Mouse (Mus musculus): ENCODE measurements around the gene Filip1. TPM values are rescaled to one million over a fixed set of nuclear protein-coding genes. Genes with fewer than 3 reads are reported as not detected.

Gene Filip1
- polyA plus RNA-seq, 1 experiment from 2014 or later, result 19.8 TPM

- ATAC-seq (replicated peaks; ENCODE audit: insufficient number of reproducible peaks, low FRiP score, low TSS enrichment), result no peak
- Histone ChIP-seq H3K4me1 (ENCODE audit: control insufficient read depth, insufficient read depth, low read length) (peaks cover 3% of the 10 kb centered on the region; the same call in 1 of the 2 replicates), H3K9me3 (replicated peaks; ENCODE audit: control insufficient read depth, low read length) (no peaks in the 10 kb centered on the region), H3K4me3 (ENCODE audit: low read depth, low read length) (no peak overlapping the region), H3K4me2 (no peak overlapping the region), H3K27me3 (ENCODE audit: control insufficient read depth, insufficient read depth, low read length) (no peaks in the 10 kb centered on the region), H3K9ac (ENCODE audit: low read depth, low read length) (no peak overlapping the region), H3K36me3 (ENCODE audit: control insufficient read depth, insufficient read depth, low read length) (no peaks in the 10 kb centered on the region), H3K27ac (ENCODE audit: low read depth, low read length) (no peak overlapping the region)
- 87% methylated on average over 5 of the region's 5 CpGs for WGBS (ENCODE audit: insufficient replicate concordance)
Observed at GRCm38 (mm10) chr9:79932578-79932977, 80.1 kb downstream of the Filip1 start.

- H3K36me3 ChIP-seq (ENCODE audit: control insufficient read depth, insufficient read depth, low read length), result no peaks in the 10 kb centered on the region
- H3K4me1 ChIP-seq (ENCODE audit: control insufficient read depth, insufficient read depth, low read length), result peaks cover 9% of the 10 kb centered on the region; the same call in 1 of the 2 replicates
- no peaks in the 10 kb centered on the region for H3K27me3 ChIP-seq (ENCODE audit: control insufficient read depth, insufficient read depth, low read length)
- no peak overlapping the region for H3K9ac ChIP-seq (ENCODE audit: low read depth, low read length)
- H3K4me2 ChIP-seq, result no peak overlapping the region
- H3K9me3 ChIP-seq (replicated peaks; ENCODE audit: control insufficient read depth, low read length), result no peaks in the 10 kb centered on the region
- H3K4me3 ChIP-seq (ENCODE audit: low read depth, low read length), result no peak overlapping the region
- 84% methylated on average over 3 of the region's 3 CpGs for WGBS (ENCODE audit: insufficient replicate concordance)
- H3K27ac ChIP-seq (ENCODE audit: low read depth, low read length), result no peak overlapping the region
- ATAC-seq (replicated peaks; ENCODE audit: insufficient number of reproducible peaks, low FRiP score, low TSS enrichment), result no peak
Observed at GRCm38 (mm10) chr9:79928092-79928491, 84.6 kb downstream of the Filip1 start.

GRCm38 (mm10) chr9:79927156-79927870 is 85.3 kb downstream of the Filip1 start:
- H3K36me3 ChIP-seq (ENCODE audit: control insufficient read depth, insufficient read depth, low read length), result no peaks in the 10 kb centered on the region

GRCm38 (mm10) chr9:79926464-79927155 is 86.0 kb downstream of the Filip1 start:
- Histone ChIP-seq H3K9ac (ENCODE audit: low read depth, low read length) (no peak overlapping the region), H3K27me3 (ENCODE audit: control insufficient read depth, insufficient read depth, low read length) (no peaks in the 10 kb centered on the region), H3K36me3 (ENCODE audit: control insufficient read depth, insufficient read depth, low read length) (no peaks in the 10 kb centered on the region), H3K27ac (ENCODE audit: low read depth, low read length) (no peak overlapping the region), H3K4me3 (ENCODE audit: low read depth, low read length) (no peak overlapping the region), H3K4me1 (ENCODE audit: control insufficient read depth, insufficient read depth, low read length) (peaks cover 19% of the 10 kb centered on the region), H3K9me3 (replicated peaks; ENCODE audit: control insufficient read depth, low read length) (no peaks in the 10 kb centered on the region), H3K4me2 (no peak overlapping the region)
- WGBS (ENCODE audit: insufficient replicate concordance), result 68% methylated on average over 9 of the region's 9 CpGs
- 0 out of 2 replicates have a peak, but pooled peaks have one; percentile 57 for ATAC-seq (replicated peaks; ENCODE audit: insufficient number of reproducible peaks, low FRiP score, low TSS enrichment)

More at GRCm38 (mm10) chr9:79927156-79927870, 85.3 kb downstream of the Filip1 start:
- Histone ChIP-seq H3K27me3 (ENCODE audit: control insufficient read depth, insufficient read depth, low read length) (no peaks in the 10 kb centered on the region), H3K4me2 (no peak overlapping the region), H3K4me1 (ENCODE audit: control insufficient read depth, insufficient read depth, low read length) (peaks cover 12% of the 10 kb centered on the region), H3K9me3 (replicated peaks; ENCODE audit: control insufficient read depth, low read length) (no peaks in the 10 kb centered on the region), H3K9ac (ENCODE audit: low read depth, low read length) (no peak overlapping the region), H3K27ac (ENCODE audit: low read depth, low read length) (no peak overlapping the region), H3K4me3 (ENCODE audit: low read depth, low read length) (no peak overlapping the region)
- no peak for ATAC-seq (replicated peaks; ENCODE audit: insufficient number of reproducible peaks, low FRiP score, low TSS enrichment)
- 84% methylated on average over 21 of the region's 21 CpGs for WGBS (ENCODE audit: insufficient replicate concordance)

GRCm38 (mm10) chr9:79925950-79926349 is 86.7 kb downstream of the Filip1 start:
- Histone ChIP-seq H3K4me3 (ENCODE audit: low read depth, low read length) (no peak overlapping the region), H3K9ac (ENCODE audit: low read depth, low read length) (no peak overlapping the region), H3K27ac (ENCODE audit: low read depth, low read length) (no peak overlapping the region), H3K36me3 (ENCODE audit: control insufficient read depth, insufficient read depth, low read length) (no peaks in the 10 kb centered on the region), H3K4me2 (no peak overlapping the region), H3K4me1 (ENCODE audit: control insufficient read depth, insufficient read depth, low read length) (peaks cover 23% of the 10 kb centered on the region), H3K27me3 (ENCODE audit: control insufficient read depth, insufficient read depth, low read length) (no peaks in the 10 kb centered on the region), H3K9me3 (replicated peaks; ENCODE audit: control insufficient read depth, low read length) (no peaks in the 10 kb centered on the region)
- WGBS (ENCODE audit: insufficient replicate concordance), result 85% methylated on average over 4 of the region's 4 CpGs
- no peak for ATAC-seq (replicated peaks; ENCODE audit: insufficient number of reproducible peaks, low FRiP score, low TSS enrichment)

- H3K27me3 ChIP-seq (ENCODE audit: control insufficient read depth, insufficient read depth, low read length), result no peaks in the 10 kb centered on the region
- ATAC-seq (replicated peaks; ENCODE audit: insufficient number of reproducible peaks, low FRiP score, low TSS enrichment), result no peak
- no peaks in the 10 kb centered on the region for H3K9me3 ChIP-seq (replicated peaks; ENCODE audit: control insufficient read depth, low read length)
- H3K4me3 ChIP-seq (ENCODE audit: low read depth, low read length), result no peak overlapping the region
- 0 out of 2 replicates have a peak overlapping the region, but pooled peaks have one; percentile 29 for H3K27ac ChIP-seq (ENCODE audit: low read depth, low read length)
- H3K4me2 ChIP-seq, result no peak overlapping the region
- no peaks in the 10 kb centered on the region for H3K36me3 ChIP-seq (ENCODE audit: control insufficient read depth, insufficient read depth, low read length)
- peaks cover 44% of the 10 kb centered on the region for H3K4me1 ChIP-seq (ENCODE audit: control insufficient read depth, insufficient read depth, low read length)
- WGBS (ENCODE audit: insufficient replicate concordance), result 56% methylated on average over 3 of the region's 3 CpGs
- no peak overlapping the region for H3K9ac ChIP-seq (ENCODE audit: low read depth, low read length)
Observed at GRCm38 (mm10) chr9:79923262-79923661, 89.4 kb downstream of the Filip1 start.

- no peaks in the 10 kb centered on the region for H3K36me3 ChIP-seq (ENCODE audit: control insufficient read depth, insufficient read depth, low read length)
- WGBS (ENCODE audit: insufficient replicate concordance), result 67% methylated on average over 6 of the region's 6 CpGs
- no peaks in the 10 kb centered on the region for H3K9me3 ChIP-seq (replicated peaks; ENCODE audit: control insufficient read depth, low read length)
- H3K27me3 ChIP-seq (ENCODE audit: control insufficient read depth, insufficient read depth, low read length), result no peaks in the 10 kb centered on the region
- peak overlapping the region; percentile 35; the same call in 1 of the 2 replicates for H3K27ac ChIP-seq (ENCODE audit: low read depth, low read length)
- H3K4me1 ChIP-seq (ENCODE audit: control insufficient read depth, insufficient read depth, low read length), result peaks cover 44% of the 10 kb centered on the region
- H3K4me2 ChIP-seq, result no peak overlapping the region
- H3K9ac ChIP-seq (ENCODE audit: low read depth, low read length), result no peak overlapping the region
- no peak for ATAC-seq (replicated peaks; ENCODE audit: insufficient number of reproducible peaks, low FRiP score, low TSS enrichment)
- H3K4me3 ChIP-seq (ENCODE audit: low read depth, low read length), result no peak overlapping the region
Observed at GRCm38 (mm10) chr9:79922493-79922760, 90.2 kb downstream of the Filip1 start.

- no peak overlapping the region for H3K4me2 ChIP-seq
- no peak overlapping the region for H3K9ac ChIP-seq (ENCODE audit: low read depth, low read length)
- 38% methylated on average over 10 of the region's 10 CpGs for WGBS (ENCODE audit: insufficient replicate concordance)
- H3K9me3 ChIP-seq (replicated peaks; ENCODE audit: control insufficient read depth, low read length), result no peaks in the 10 kb centered on the region
- no peak for ATAC-seq (replicated peaks; ENCODE audit: insufficient number of reproducible peaks, low FRiP score, low TSS enrichment)
- H3K4me1 ChIP-seq (ENCODE audit: control insufficient read depth, insufficient read depth, low read length), result peaks cover 44% of the 10 kb centered on the region
- 0 out of 2 replicates have a peak overlapping the region, but pooled peaks have one; percentile 35 for H3K27ac ChIP-seq (ENCODE audit: low read depth, low read length)
- no peaks in the 10 kb centered on the region for H3K36me3 ChIP-seq (ENCODE audit: control insufficient read depth, insufficient read depth, low read length)
- H3K4me3 ChIP-seq (ENCODE audit: low read depth, low read length), result no peak overlapping the region
- no peaks in the 10 kb centered on the region for H3K27me3 ChIP-seq (ENCODE audit: control insufficient read depth, insufficient read depth, low read length)
Observed at GRCm38 (mm10) chr9:79921701-79922492, 90.8 kb downstream of the Filip1 start.
